Mouse (Mus musculus) embryonic facial prominence, embryonic 11.5 days (tissue): Measurements from ENCODE around the gene Cgrrf1. TPM values are rescaled to one million over a fixed set of nuclear protein-coding genes. Genes with fewer than 3 reads are reported as not detected.

Experiments used
- ATAC-seq: fragments of 200-750 bp; cut with Nextera tagmentation; replicated peaks from 2 replicates; pipeline ENCODE4 v1.8.0; 2017; ENCODE audit warnings: low read depth; ENCODE audit not compliant: insufficient number of reproducible peaks, low FRiP score, low TSS enrichment
- DNase-seq: peaks from one replicate; pipeline ENCODE4 v3.0.0-alpha.2; 2015; ENCODE audit warnings: low spot score
- H3K27ac ChIP-seq: fragments of 300-500 bp; sonication (generic); replicated peaks from 2 replicates; pipeline ENCODE4 v1.5.1; 2014; ENCODE audit warnings: mild to moderate bottlenecking, low read depth, low read length, control low read depth
- H3K27me3 ChIP-seq: fragments of 300-500 bp; sonication (generic); 2 replicates; pipeline ENCODE4 v1.6.1; 2014; ENCODE audit warnings: mild to moderate bottlenecking, low read length, moderate library complexity, mixed read lengths; ENCODE audit not compliant: control insufficient read depth, insufficient read depth
- H3K36me3 ChIP-seq: fragments of 300-500 bp; sonication (generic); replicated peaks from 2 replicates; pipeline ENCODE4 v1.6.1; 2014; ENCODE audit warnings: low read depth, mild to moderate bottlenecking, low read length, moderate library complexity, mixed read lengths; ENCODE audit not compliant: control insufficient read depth, insufficient read depth
- H3K4me1 ChIP-seq: fragments of 300-500 bp; sonication (generic); 2 replicates; pipeline ENCODE4 v1.6.1; 2014; ENCODE audit warnings: low read length, mixed read lengths; ENCODE audit not compliant: control insufficient read depth, insufficient read depth
- H3K4me2 ChIP-seq: fragments of 300-500 bp; sonication (generic); 2 replicates; pipeline ENCODE4 v1.6.1; 2014; ENCODE audit warnings: low read depth, mild to moderate bottlenecking, control low read depth, low read length, moderate library complexity
- H3K4me3 ChIP-seq: fragments of 300-500 bp; sonication (generic); 2 replicates; pipeline ENCODE4 v1.5.1; 2014; ENCODE audit warnings: low read depth, low read length, control low read depth
- H3K9ac ChIP-seq: fragments of 300-500 bp; sonication (generic); replicated peaks from 2 replicates; pipeline ENCODE4 v1.6.1; 2014; ENCODE audit warnings: mild to moderate bottlenecking, control low read depth, low read length
- H3K9me3 ChIP-seq: fragments of 300-500 bp; sonication (generic); replicated peaks from 2 replicates; pipeline ENCODE4 v1.6.1; 2016; ENCODE audit warnings: mild to moderate bottlenecking, low read length, inconsistent platforms, mixed read lengths; ENCODE audit not compliant: control insufficient read depth
- WGBS: fragments of 180-500 bp; shearing (Covaris S2); extraction: QIAGEN DNeasy Blood & Tissue Kit; methylation state at CpG from one replicate; pipeline ENCODE4 v1.1.7; 2014; 5-methylcytosine and 5-hydroxymethylcytosine counted together
- polyA plus RNA-seq: library from polyadenylated mRNA; unstranded; fragments of >200 nt; fragmentation: Nextera tagmentation; extraction: Ambion mirVana; gene quantifications from 2 replicates; pipeline ENCODE4 v1.2.1, GENCODE M21; 2014

Cgrrf1 gene
- polyA plus RNA-seq, 1 experiment from 2014 or later: 33.9 TPM

- ATAC-seq (no peak), DNase-seq (no peak)
- no peaks in the 10 kb centered on the region for H3K36me3 ChIP-seq
- peaks cover 7% of the 10 kb centered on the region; the same call in 1 of the 2 replicates for H3K4me1 ChIP-seq
- H3K9me3 ChIP-seq: no peaks in the 10 kb centered on the region
- peak overlapping the region; percentile 96 for H3K4me2 ChIP-seq
- whole genome bisulfite sequencing: 3% methylated on average over 7 of the region's 7 CpGs
- H3K4me3 ChIP-seq: peak overlapping the region; percentile 73
- no peaks in the 10 kb centered on the region for H3K27me3 ChIP-seq
- H3K9ac ChIP-seq: peak overlapping the region; percentile 63
- peak overlapping the region; percentile 43 for H3K27ac ChIP-seq
Measured at GRCm38 (mm10) chr14:46885429-46885755, 53.5 kb downstream of the Cgrrf1 start.

DNA sequence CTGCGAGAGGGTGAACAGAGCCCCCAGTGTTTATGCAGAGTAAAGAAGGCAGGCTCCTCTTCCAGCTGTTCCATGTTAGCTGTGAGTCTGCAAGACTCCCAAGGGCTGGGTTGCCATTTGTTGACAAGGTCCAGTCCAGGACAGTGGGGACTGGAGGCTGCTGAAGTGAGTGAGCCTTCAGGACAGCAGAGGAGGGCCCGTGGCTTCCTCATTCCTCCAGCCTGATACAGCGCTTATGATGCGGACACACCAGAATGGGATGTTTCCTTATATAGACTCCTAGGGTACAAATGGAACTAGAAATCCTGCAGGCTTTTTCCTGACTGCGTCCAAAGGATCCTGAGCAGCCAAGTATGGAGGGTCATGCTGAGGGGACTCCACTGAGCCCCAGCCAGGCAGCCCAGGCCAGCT lies 54.0 kb downstream of the Cgrrf1 start:
- Histone ChIP-seq H3K27ac (no peak overlapping the region; the same call in 1 of the 2 replicates), H3K27me3 (no peaks in the 10 kb centered on the region), H3K9ac (peak overlapping the region; percentile 18; the same call in 1 of the 2 replicates), H3K4me3 (peak overlapping the region; percentile 7), H3K9me3 (no peaks in the 10 kb centered on the region), H3K4me1 (peaks cover 7% of the 10 kb centered on the region; the same call in 1 of the 2 replicates), H3K4me2 (peak overlapping the region; percentile 96), H3K36me3 (no peaks in the 10 kb centered on the region)
- no peak for ATAC-seq
- peak; percentile 71 for DNase-seq
- WGBS: 22% methylated on average over 5 of the region's 5 CpGs

- no peak overlapping the region for H3K27ac ChIP-seq
- WGBS: 88% methylated on average over 4 of the region's 4 CpGs
- no peaks in the 10 kb centered on the region for H3K27me3 ChIP-seq
- ATAC-seq (no peak), DNase-seq (no peak)
- H3K9me3 ChIP-seq: no peaks in the 10 kb centered on the region
- H3K4me3 ChIP-seq: no peak overlapping the region
- H3K36me3 ChIP-seq: no peaks in the 10 kb centered on the region; the same call in 1 of the 2 replicates
- no peak overlapping the region for H3K9ac ChIP-seq
- no peak overlapping the region for H3K4me2 ChIP-seq
- H3K4me1 ChIP-seq: peaks cover 2% of the 10 kb centered on the region; the same call in 1 of the 2 replicates
Measured at GRCm38 (mm10) chr14:46889096-46889495, 57.2 kb downstream of the Cgrrf1 start.

- H3K4me3 ChIP-seq: no peak overlapping the region
- H3K36me3 ChIP-seq: no peaks in the 10 kb centered on the region; the same call in 1 of the 2 replicates
- H3K9me3 ChIP-seq: no peaks in the 10 kb centered on the region
- peak; percentile 19 for DNase-seq
- H3K4me2 ChIP-seq: no peak overlapping the region
- 68% methylated on average over 10 of the region's 10 CpGs for WGBS
- no peak overlapping the region for H3K9ac ChIP-seq
- H3K27ac ChIP-seq: no peak overlapping the region
- no peaks in the 10 kb centered on the region for H3K27me3 ChIP-seq
- ATAC-seq: no peak
- no peaks in the 10 kb centered on the region for H3K4me1 ChIP-seq
Measured at GRCm38 (mm10) chr14:46893961-46894360, 62.0 kb downstream of the Cgrrf1 start.

DNA sequence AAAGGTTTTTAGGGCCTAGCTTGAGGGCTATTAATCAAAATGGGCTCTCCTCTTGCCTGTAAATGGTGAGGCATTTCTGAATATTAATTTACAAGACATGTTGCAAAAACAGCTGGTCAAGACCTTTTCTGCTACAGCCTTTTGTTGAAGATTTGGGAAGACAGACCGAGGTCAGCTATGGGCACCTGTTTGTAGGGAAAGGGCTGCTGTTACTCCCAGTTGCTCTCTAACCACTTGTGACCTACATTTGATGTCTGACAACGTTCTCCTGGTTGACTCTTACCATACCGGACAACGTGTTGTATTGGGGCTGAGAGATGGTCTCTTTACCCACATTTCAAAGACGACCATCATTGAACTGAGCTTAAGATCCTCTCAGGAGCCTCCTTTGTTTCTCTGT lies 66.0 kb downstream of the Cgrrf1 start:
- no peaks in the 10 kb centered on the region for H3K4me1 ChIP-seq
- 87% methylated on average over 5 of the region's 5 CpGs for WGBS

DNA sequence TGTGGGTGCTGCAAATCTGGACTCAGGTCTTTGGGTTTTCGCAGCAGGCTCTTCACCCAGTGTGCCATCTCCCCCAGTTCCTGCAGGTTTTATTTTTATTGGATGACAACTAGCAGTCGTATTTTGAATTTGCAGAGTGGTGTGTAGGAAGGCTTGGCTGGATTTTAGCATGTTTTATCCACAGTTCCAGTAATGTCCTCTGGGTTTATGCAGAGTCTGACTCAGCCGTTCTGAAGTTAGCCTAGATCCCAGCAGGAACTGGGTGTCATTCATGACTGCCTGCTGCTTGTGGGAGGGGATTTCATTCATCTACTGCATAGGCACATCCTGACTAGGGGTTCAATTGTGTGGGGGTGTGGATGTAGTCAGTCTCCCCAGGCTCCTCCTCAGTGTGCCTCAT lies 66.7 kb downstream of the Cgrrf1 start:
- Histone ChIP-seq H3K9me3 (no peaks in the 10 kb centered on the region), H3K27ac (no peak overlapping the region), H3K4me2 (no peak overlapping the region), H3K36me3 (no peaks in the 10 kb centered on the region; the same call in 1 of the 2 replicates), H3K4me1 (no peaks in the 10 kb centered on the region), H3K4me3 (no peak overlapping the region), H3K27me3 (no peaks in the 10 kb centered on the region), H3K9ac (no peak overlapping the region)
- ATAC-seq: no peak
- DNase-seq: no peak
- 77% methylated on average over 3 of the region's 3 CpGs for WGBS

More for the DNA sequence above, 66.0 kb downstream of the Cgrrf1 start:
- Histone ChIP-seq H3K36me3 (no peaks in the 10 kb centered on the region; the same call in 1 of the 2 replicates), H3K27me3 (no peaks in the 10 kb centered on the region), H3K9ac (no peak overlapping the region), H3K4me2 (no peak overlapping the region), H3K4me3 (no peak overlapping the region), H3K27ac (no peak overlapping the region), H3K9me3 (no peaks in the 10 kb centered on the region)
- ATAC-seq (no peak), DNase-seq (no peak)

DNA sequence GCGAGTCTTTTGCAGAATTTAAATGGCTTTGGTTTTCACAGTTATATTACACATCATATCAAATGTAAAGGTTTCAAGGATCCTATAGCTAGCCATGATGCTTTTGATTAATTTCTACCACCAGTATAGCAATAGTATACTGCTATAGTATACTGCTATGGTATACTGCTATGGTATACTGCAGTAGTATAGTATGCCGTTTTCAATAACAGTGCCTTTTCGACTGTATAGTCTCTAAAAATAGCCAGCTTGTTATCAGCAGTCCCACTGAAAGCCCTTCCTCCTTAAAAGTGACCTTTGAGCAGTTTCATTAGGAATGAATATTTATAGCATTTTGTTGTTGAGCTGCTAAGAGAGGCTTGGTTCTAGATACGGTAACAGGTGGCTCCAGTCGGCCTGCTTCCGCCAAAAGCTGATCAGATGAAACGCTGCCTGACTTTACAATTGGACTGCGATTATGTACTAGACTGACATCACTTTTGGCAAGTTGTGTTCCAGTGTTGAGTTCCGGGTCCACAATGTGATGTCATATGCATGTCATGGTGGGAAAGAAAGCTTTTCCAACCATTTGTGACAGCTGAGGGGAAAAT lies 70.7 kb downstream of the Cgrrf1 start:
- H3K9ac ChIP-seq: no peak overlapping the region
- DNase-seq (no peak), ATAC-seq (no peak)
- no peaks in the 10 kb centered on the region for H3K9me3 ChIP-seq
- no peak overlapping the region for H3K4me2 ChIP-seq
- WGBS: 94% methylated on average over 9 of the region's 9 CpGs
- no peaks in the 10 kb centered on the region for H3K27me3 ChIP-seq
- H3K36me3 ChIP-seq: no peaks in the 10 kb centered on the region
- no peaks in the 10 kb centered on the region for H3K4me1 ChIP-seq
- no peak overlapping the region for H3K27ac ChIP-seq
- H3K4me3 ChIP-seq: no peak overlapping the region
